Mouse (Mus musculus): Measurements from ENCODE around the gene Olr1. TPM values are rescaled to one million over a fixed set of nuclear protein-coding genes. Genes with fewer than 3 reads are reported as not detected.

Gene Olr1
- polyA plus RNA-seq (2016; fragmentation: Nextera tagmentation; extraction: Ambion mirVana): 0.05 TPM in 1 of 2 replicates, not detected in the other

DNA sequence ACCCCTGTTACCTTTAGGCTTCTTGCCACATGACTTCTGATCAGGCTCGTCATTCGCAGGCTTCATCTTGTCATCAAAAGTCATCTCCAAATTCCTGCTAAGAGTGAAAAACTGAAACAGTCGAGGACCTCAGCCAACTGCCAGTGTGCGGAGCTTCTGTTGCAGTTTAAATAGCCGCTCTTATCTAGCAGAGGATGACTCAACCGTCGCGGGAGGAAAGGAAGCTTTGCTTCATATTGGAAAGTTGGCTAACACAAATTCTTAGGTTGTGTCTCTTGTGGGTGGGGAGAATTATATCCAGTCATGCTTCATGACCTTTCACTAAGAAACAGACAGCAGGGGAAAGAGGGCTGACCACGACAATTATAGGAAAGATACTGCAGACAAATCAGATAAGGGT is at the start of gene Olr1:
Olr1 (minus strand) TSS at position 142 of the 400 bp plus-strand sequence.
- Histone ChIP-seq H3K4me2 (replicated peaks) (no peak within 1 kb of the TSS), H3K9ac (no peak within 1 kb of the TSS), H3K27ac (no peak within 1 kb of the TSS), H3K36me3 (no peaks in the 10 kb centered on the region), H3K4me1 (no peaks in the 10 kb centered on the region), H3K4me3 (no peak within 1 kb of the TSS), H3K9me3 (peaks cover 8% of the 10 kb centered on the region), H3K27me3 (replicated peaks) (no peaks in the 10 kb centered on the region)
- no peak for ATAC-seq (ENCODE audit: low FRiP score, low read depth)
- 88% methylated on average over 9 of the region's 9 CpGs for WGBS

DNA sequence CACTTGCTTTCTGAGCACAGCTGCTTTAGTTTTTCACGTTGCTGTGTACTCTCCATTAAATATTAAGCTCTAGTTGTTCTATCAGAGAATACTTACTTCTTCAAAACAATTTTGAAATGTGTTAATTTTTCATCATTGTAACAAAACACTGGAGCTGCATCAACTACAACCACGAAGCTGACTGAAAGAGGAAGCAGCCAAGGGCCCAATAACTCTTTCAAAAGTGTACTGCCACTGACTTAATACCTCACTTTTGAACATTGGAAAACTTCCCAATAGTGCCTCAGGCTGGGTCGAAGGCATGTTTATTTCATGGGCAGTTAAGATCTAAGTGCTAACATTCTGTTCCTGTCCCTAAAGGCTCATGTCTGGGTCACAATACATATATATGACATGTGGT is 41.0 kb upstream of the Olr1 start:
- H3K9ac ChIP-seq: no peak overlapping the region
- WGBS: 83% methylated on average over 3 of the region's 3 CpGs
- H3K36me3 ChIP-seq: no peaks in the 10 kb centered on the region
- no peak overlapping the region for H3K4me3 ChIP-seq
- H3K27ac ChIP-seq: no peak overlapping the region
- no peaks in the 10 kb centered on the region for H3K4me1 ChIP-seq
- no peak for ATAC-seq (ENCODE audit: low FRiP score, low read depth)
- H3K27me3 ChIP-seq (replicated peaks): no peaks in the 10 kb centered on the region
- H3K4me2 ChIP-seq (replicated peaks): no peak overlapping the region
- H3K9me3 ChIP-seq: no peaks in the 10 kb centered on the region

DNA sequence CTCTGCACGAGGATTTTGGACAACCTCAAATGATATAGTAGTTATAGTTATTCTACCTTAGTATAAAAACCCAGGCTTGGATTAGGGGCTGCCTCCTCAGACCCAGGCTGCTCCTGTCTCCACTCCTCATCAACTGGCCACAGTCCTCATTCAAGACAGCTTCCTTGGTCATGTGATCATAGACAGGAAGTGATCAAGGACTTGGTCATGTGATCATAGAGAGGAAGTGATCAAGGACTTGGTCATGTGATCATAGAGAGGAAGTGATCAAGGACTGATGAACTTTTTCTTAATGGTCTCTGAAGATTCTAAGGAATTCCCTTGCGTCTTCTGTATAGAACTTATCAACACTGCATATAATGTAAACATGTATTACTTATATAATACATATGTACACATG is 40.3 kb upstream of the Olr1 start:
- Histone ChIP-seq H3K9me3 (no peaks in the 10 kb centered on the region), H3K4me2 (replicated peaks) (no peak overlapping the region), H3K9ac (no peak overlapping the region), H3K4me3 (no peak overlapping the region), H3K4me1 (no peaks in the 10 kb centered on the region), H3K27me3 (replicated peaks) (no peaks in the 10 kb centered on the region), H3K27ac (no peak overlapping the region), H3K36me3 (no peaks in the 10 kb centered on the region)
- WGBS: 82% methylated on average over 2 of the region's 2 CpGs
- no peak for ATAC-seq (ENCODE audit: low FRiP score, low read depth)

DNA sequence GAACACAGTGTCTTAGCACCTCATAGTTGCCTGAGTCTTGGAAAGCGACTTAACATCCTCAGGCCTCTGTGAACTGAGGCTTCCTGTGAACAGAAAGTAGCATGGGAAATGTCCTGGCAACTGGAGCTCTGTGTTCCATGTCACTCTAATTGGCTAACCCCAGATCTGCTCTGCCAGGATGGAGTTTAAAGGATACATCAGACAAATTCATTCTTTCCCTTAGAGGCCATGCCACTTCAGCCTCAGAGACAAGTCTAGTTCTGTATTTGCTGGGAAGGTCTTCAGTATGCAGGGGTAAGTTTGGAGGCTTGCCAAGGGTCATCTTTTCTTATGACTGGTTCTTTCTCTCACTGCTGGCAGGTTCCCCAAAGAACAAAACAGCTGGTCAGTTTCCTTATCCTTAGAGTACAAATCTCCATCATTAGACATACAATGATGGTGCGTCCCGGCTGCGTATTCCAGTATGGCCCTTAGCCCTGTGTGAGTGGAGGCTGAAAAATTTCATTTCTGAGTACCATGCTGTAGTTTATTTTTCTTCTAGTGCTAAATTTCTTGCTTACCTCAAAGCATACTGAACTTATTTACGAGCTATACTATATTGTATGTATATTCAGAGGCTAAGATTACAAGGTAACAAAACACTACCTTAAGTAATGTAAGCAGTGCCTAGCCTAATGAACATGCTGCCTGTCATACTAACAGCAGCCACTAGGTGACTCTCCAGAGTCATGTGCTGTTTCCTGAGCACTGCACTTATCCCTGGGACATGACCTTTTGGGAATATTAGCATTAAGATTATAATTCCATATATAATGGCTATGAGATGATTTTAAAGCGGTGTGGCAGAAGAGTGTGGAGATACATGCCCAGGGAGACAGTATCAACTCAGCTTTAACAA is 37.0 kb upstream of the Olr1 start:
- Histone ChIP-seq H3K36me3 (peaks cover 31% of the 10 kb centered on the region), H3K27me3 (replicated peaks) (no peaks in the 10 kb centered on the region), H3K9me3 (no peaks in the 10 kb centered on the region), H3K9ac (no peak overlapping the region), H3K4me3 (no peak overlapping the region), H3K4me1 (peaks cover 6% of the 10 kb centered on the region; the same call in 1 of the 2 replicates), H3K4me2 (replicated peaks) (no peak overlapping the region), H3K27ac (no peak overlapping the region)
- 60% methylated on average over 6 of the region's 6 CpGs for WGBS
- peak; percentile 84 for ATAC-seq (ENCODE audit: low FRiP score, low read depth)

DNA sequence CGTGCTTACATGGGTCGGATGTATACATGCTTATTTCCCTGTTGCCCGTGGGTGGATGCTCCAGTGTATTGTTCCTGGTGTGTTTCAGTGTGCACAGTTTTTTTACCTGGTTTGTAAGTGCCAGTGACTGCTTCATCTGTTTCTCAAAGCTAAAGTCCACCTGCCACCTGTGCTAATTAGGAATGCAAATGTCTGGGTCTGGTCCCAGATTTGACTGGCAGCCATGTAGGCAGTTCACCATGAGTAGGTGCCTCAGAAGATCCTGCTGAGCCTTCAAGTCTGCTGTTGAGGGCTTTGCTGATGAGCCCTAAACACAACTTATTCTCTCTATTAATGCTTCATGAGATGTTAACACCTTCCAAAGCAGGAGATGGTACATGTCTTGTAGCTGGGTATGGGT is 35.6 kb upstream of the Olr1 start:
- no peak overlapping the region for H3K27ac ChIP-seq
- no peak overlapping the region for H3K4me3 ChIP-seq
- 97% methylated on average over 3 of the region's 3 CpGs for WGBS
- H3K9me3 ChIP-seq: no peaks in the 10 kb centered on the region
- no peak for ATAC-seq (ENCODE audit: low FRiP score, low read depth)
- no peak overlapping the region for H3K4me2 ChIP-seq (replicated peaks)
- H3K9ac ChIP-seq: no peak overlapping the region
- no peaks in the 10 kb centered on the region for H3K27me3 ChIP-seq (replicated peaks)
- H3K36me3 ChIP-seq: peaks cover 41% of the 10 kb centered on the region
- peaks cover 6% of the 10 kb centered on the region; the same call in 1 of the 2 replicates for H3K4me1 ChIP-seq

DNA sequence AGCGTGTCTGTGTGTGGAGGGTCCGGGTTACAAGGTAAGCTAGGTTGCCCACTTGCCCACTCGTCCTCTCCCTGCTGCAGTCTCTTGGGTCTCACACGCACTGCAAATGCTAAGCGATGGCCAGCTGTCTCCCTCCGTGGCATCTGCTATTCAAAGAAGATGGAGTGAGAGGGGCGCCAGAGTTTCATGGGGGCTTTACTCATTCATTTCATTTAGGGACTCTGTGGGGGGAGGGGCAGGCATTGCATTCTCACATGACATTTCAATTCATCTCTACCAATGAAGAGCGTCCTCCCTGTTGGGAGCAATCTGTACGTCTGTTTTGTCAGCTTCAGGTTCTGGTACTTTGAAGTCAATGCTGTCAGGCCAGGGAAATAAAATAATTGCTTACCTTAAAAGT is 35.0 kb upstream of the Olr1 start:
- H3K9ac ChIP-seq: no peak overlapping the region
- H3K9me3 ChIP-seq: no peaks in the 10 kb centered on the region
- H3K4me3 ChIP-seq: no peak overlapping the region
- WGBS: 42% methylated on average over 9 of the region's 9 CpGs
- H3K36me3 ChIP-seq: peaks cover 41% of the 10 kb centered on the region
- peaks cover 6% of the 10 kb centered on the region; the same call in 1 of the 2 replicates for H3K4me1 ChIP-seq
- H3K27me3 ChIP-seq (replicated peaks): no peaks in the 10 kb centered on the region
- no peak overlapping the region for H3K4me2 ChIP-seq (replicated peaks)
- no peak overlapping the region for H3K27ac ChIP-seq
- no peak for ATAC-seq (ENCODE audit: low FRiP score, low read depth)

DNA sequence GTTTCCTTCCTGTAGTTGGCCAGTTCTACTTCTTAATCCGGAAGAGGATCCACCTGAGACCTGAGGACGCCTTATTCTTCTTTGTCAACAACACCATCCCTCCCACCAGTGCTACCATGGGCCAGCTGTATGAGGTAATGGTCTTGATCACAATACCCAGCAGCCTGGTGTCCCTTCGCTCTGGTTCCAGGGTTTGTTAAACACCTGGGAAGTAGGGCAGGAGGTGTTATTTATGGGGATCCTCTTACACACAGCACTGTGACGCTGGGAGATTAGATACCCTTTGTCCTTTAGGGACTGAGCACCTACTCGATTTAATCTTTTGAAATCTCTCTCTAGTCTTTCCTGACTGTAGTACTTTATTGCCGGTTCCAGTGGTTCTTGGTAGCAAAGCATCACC is 31.6 kb upstream of the Olr1 start:
- WGBS: 90% methylated on average over 6 of the region's 6 CpGs
- no peak for ATAC-seq (ENCODE audit: low FRiP score, low read depth)
- Histone ChIP-seq H3K9me3 (no peaks in the 10 kb centered on the region), H3K36me3 (peaks cover 41% of the 10 kb centered on the region), H3K4me2 (replicated peaks) (no peak overlapping the region), H3K9ac (no peak overlapping the region), H3K27ac (no peak overlapping the region), H3K4me3 (no peak overlapping the region), H3K27me3 (replicated peaks) (no peaks in the 10 kb centered on the region), H3K4me1 (peaks cover 21% of the 10 kb centered on the region)

DNA sequence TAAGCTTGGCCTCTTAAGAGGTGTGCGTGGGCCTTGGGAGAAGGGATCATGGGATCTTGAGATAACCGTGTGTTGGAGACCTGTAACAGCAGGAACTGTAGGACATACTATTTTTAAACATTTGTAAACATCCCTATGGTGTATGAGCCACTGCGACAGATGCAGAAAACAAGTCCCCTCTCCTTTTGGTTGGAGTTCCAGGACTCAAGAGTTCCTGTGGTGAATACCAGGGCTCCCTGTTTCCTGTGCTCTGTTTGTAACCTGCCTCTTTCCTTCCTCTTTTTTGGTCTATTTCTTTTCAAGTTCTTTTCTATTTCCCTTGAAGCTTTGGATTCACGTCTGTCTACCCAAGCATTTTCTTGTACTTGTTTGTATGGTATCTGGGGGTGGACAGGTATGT is 28.8 kb upstream of the Olr1 start:
- 92% methylated on average over 4 of the region's 4 CpGs for WGBS
- ATAC-seq (ENCODE audit: low FRiP score, low read depth): no peak
- Histone ChIP-seq H3K9me3 (no peaks in the 10 kb centered on the region), H3K27ac (no peak overlapping the region), H3K36me3 (peaks cover 27% of the 10 kb centered on the region), H3K4me2 (replicated peaks) (peak overlapping the region; percentile 68), H3K4me1 (peaks cover 15% of the 10 kb centered on the region), H3K27me3 (replicated peaks) (no peaks in the 10 kb centered on the region), H3K9ac (0 out of 2 replicates have a peak overlapping the region, but pooled peaks have one; percentile 9), H3K4me3 (no peak overlapping the region)

DNA sequence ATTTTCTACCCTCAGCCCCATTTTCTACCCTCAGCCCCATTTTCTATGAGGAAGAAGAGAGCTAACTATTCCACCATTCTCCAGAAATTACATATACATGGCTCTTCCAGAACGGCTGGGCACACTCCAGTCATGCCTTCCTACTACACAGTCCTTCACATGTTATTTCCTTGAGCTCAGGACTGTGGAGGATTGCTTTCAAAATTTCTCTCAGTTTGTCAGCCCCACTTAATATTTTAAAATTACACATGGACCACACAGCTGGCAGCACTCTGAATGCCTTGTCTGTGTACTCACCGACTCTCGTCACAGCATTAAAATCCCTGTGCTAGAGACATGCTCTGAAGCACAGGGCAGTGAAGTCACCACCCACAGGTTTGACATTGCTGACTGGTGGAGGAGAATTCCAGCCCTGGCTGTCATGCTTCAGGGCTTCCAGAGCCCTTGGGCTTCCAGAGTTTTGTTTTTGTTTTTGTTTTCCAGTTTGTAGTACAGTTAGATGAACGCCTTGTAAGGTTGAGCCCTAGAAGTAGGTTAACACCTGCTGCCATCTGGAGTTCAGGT is 27.7 kb upstream of the Olr1 start:
- Histone ChIP-seq H3K9ac (peak overlapping the region; percentile 76), H3K9me3 (no peaks in the 10 kb centered on the region), H3K36me3 (peaks cover 18% of the 10 kb centered on the region), H3K27ac (no peak overlapping the region), H3K4me2 (replicated peaks) (peak overlapping the region; percentile 68), H3K4me3 (peak overlapping the region; percentile 64), H3K4me1 (peaks cover 15% of the 10 kb centered on the region), H3K27me3 (replicated peaks) (no peaks in the 10 kb centered on the region)
- no peak for ATAC-seq (ENCODE audit: low FRiP score, low read depth)
- WGBS: 72% methylated on average over 4 of the region's 4 CpGs

DNA sequence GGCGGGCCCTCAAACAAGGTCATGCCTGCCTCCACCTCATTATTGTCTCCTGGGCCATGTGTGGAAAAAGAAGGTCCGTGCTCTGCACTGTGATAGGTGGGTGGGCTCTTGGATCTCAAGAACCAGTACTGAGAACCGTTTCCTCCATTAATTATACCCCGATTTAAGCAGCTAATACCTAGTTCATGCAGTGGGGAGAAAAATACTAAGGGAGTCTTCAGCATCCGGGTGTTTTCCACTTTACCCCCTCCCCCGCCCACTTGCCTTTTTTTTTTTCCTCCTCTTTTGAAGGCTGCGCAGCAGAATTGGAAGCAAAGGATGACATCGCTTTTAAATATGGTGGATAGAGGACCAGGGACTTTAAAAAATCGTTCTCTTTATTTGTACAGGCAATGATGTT is 27.1 kb upstream of the Olr1 start:
- 22% methylated on average over 9 of the region's 9 CpGs for WGBS
- peak overlapping the region; percentile 68 for H3K4me2 ChIP-seq (replicated peaks)
- H3K4me3 ChIP-seq: peak overlapping the region; percentile 64
- peaks cover 15% of the 10 kb centered on the region for H3K4me1 ChIP-seq
- H3K27ac ChIP-seq: no peak overlapping the region
- no peaks in the 10 kb centered on the region for H3K27me3 ChIP-seq (replicated peaks)
- peak overlapping the region; percentile 76 for H3K9ac ChIP-seq
- peak; percentile 37 for ATAC-seq (ENCODE audit: low FRiP score, low read depth)
- peaks cover 11% of the 10 kb centered on the region for H3K36me3 ChIP-seq
- no peaks in the 10 kb centered on the region for H3K9me3 ChIP-seq

DNA sequence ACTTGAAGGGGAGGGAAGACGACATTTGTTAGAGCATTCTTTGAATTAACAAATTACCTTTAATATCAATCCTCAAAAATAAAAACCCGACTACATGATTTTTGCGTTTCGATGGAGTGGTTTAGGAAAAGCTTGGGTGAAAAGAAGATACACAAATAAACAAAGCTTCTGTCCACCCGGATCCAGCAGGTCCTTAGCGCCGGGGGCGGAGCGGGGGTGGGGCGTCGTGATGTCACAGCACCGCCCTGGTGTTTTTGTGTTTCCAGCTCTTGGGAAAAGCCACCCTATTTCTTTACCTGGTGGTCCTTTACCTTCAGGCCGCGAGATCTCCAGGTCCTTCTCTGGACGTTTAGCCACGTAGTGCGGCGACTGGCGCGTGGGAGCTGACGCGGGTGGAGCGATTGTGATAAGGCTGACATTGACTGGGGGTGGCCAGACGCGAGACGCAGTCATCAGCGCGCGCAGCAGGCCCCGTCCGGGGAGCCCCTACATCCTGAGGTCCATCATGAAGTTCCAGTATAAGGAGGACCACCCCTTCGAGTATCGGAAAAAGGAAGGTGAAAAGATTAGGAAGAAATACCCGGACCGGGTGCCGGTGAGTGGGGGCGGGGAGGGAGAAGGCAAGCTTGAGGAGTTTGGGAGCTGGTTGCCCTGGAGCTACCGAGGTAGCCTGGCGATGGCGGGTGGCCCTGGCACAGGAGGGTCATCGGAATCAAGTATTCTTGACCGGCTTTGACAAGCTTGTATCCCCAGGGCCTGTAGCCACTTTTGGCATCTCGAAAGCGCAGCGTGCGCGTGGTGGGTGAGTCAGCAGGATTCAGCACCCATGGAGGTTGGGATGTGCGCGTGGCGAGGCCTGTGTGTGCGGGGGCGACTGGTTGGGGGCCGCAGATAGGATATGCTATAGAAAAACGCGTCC is 26.2 kb upstream of the Olr1 start, which contains the start of gene Gabarapl1:
Gabarapl1 (plus strand) TSS at position 219 of the 919 bp plus-strand sequence.
- H3K4me1 ChIP-seq: peaks cover 15% of the 10 kb centered on the region
- peak within 1 kb of the TSS; percentile 64 for H3K4me3 ChIP-seq
- peak within 1 kb of the TSS; percentile 68 for H3K4me2 ChIP-seq (replicated peaks)
- WGBS: under 1% methylated on average over 55 of the region's 55 CpGs
- peak within 1 kb of the TSS; percentile 76 for H3K9ac ChIP-seq
- H3K27me3 ChIP-seq (replicated peaks): no peaks in the 10 kb centered on the region
- 0 out of 2 replicates have a peak within 1 kb of the TSS, but pooled peaks have one; percentile 10 for H3K27ac ChIP-seq
- H3K9me3 ChIP-seq: no peaks in the 10 kb centered on the region
- peaks cover 3% of the 10 kb centered on the region for H3K36me3 ChIP-seq
- peak; percentile 87 for ATAC-seq (ENCODE audit: low FRiP score, low read depth)
